Mouse (Mus musculus): ENCODE data around the gene Prr5l. TPM values are rescaled to one million over a fixed set of nuclear protein-coding genes. Genes with fewer than 3 reads are reported as not detected.

Gene Prr5l
- polyA plus RNA-seq, 1 experiment = 0.06 TPM

DNA sequence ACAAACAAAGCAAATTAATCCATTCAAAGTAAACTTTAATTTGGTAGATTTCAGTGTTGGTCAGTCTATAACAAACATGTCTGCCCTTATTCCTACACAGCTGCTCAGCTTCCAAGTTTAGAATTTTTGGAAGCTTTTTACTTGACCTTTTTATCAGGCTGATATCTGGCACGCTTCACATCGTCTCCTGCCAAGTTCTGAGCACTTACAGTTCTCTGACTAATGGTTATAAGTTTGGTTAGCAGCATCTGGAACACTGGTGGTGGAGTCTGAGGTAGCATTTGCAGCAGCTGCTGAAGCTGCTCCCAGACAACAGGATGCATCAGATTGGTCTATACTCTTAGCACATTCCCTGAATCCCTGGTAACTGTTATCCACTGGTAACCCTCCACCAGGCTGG is 1.5 kb upstream of the Prr5l start:
- Histone ChIP-seq H3K27me3 (ENCODE audit: control insufficient read depth, insufficient read depth, insufficient read length) (peaks cover 7% of the 10 kb centered on the region), H3ac (ENCODE audit: control insufficient read depth, insufficient read length) (no peak overlapping the region), H3K4me2 (ENCODE audit: low read depth) (no peak overlapping the region), H3K36me3 (ENCODE audit: control insufficient read depth, insufficient read depth) (no peaks in the 10 kb centered on the region), H3K79me2 (ENCODE audit: control insufficient read depth, insufficient read depth) (peaks cover 10% of the 10 kb centered on the region), H3K4me3 (no peak overlapping the region)
- TF ChIP-seq SRF (IDR thresholded peaks at IDR 0.05; ENCODE audit: control insufficient read depth, insufficient read length, low read depth) = no peak
- TF ChIP-seq MAX (IDR thresholded peaks at IDR 0.05; ENCODE audit: low read depth) = no peak
- TF ChIP-seq CEBPB (IDR thresholded peaks at IDR 0.05; ENCODE audit: insufficient read depth, poor library complexity, severe bottlenecking) = no peak
- TF ChIP-seq MYOG (IDR thresholded peaks at IDR 0.05; ENCODE audit: control insufficient read depth in 1 of 3, insufficient read depth in 1 of 3, insufficient read length in 2 of 3, low read depth in 2 of 3) = no peak
- TF ChIP-seq TCF3 (IDR thresholded peaks at IDR 0.05; ENCODE audit: insufficient read length, low read depth) = no peak
- TF ChIP-seq USF1 (IDR thresholded peaks at IDR 0.05; ENCODE audit: low read depth) = no peak
- no peak for TF ChIP-seq POLR2AphosphoS2 (IDR thresholded peaks at IDR 0.05; ENCODE audit: insufficient read length, low read depth)
- TF ChIP-seq TCF12 (IDR thresholded peaks at IDR 0.05; ENCODE audit: insufficient read depth, poor library complexity, severe bottlenecking) = no peak
- no peak for TF ChIP-seq MYOD1 (IDR thresholded peaks at IDR 0.05; ENCODE audit: control insufficient read depth in 1 of 3, insufficient read length in 2 of 3, low read depth in 2 of 3)
- TF ChIP-seq POLR2A (IDR thresholded peaks at IDR 0.05; ENCODE audit: insufficient read length, low read depth) = no peak
- no peak for TF ChIP-seq E2F4 (IDR thresholded peaks at IDR 0.05; ENCODE audit: insufficient read depth)
- TF ChIP-seq REST (IDR thresholded peaks at IDR 0.05; ENCODE audit: insufficient read depth, insufficient read length) = no peak

DNA sequence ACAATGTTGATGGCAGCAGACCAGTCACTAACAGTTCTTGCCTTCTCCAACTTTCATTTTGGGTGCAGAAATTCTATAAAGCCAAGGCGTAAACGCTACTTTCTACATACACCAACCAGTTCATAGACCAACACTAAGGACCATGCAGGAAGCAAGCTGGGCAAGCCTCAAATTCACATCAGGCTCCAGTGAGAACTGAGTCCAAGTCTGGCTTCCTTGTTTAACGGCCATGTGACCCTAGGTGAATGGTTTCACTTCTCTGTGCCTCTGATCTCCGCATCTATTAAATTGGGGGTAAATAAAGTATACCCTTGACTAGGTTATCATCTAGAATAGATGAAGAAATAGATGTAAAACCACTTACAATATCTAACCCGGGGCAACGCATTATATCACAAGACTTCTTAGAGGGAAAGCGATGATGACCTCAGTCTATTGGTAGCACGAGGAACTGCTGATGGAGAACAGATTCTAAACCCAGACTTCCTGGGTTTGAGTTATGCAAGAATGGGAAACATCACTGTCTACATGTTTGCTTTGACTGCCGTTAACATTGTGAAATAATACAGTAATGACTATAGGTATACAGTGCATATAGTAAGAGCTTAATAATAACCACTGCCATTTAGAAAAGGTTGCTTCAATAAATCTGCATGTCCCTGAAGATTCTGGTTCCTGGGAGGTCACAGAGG is 1.2 kb downstream of the Prr5l start:
- TF ChIP-seq REST (IDR thresholded peaks at IDR 0.05; ENCODE audit: insufficient read depth, insufficient read length) (no peak), SRF (IDR thresholded peaks at IDR 0.05; ENCODE audit: control insufficient read depth, insufficient read length, low read depth) (no peak), MYOD1 (IDR thresholded peaks at IDR 0.05; ENCODE audit: control insufficient read depth in 1 of 3, insufficient read length in 2 of 3, low read depth in 2 of 3) (no peak), CEBPB (IDR thresholded peaks at IDR 0.05; ENCODE audit: insufficient read depth, poor library complexity, severe bottlenecking) (no peak), POLR2AphosphoS2 (IDR thresholded peaks at IDR 0.05; ENCODE audit: insufficient read length, low read depth) (no peak), POLR2A (IDR thresholded peaks at IDR 0.05; ENCODE audit: insufficient read length, low read depth) (no peak), MYOG (IDR thresholded peaks at IDR 0.05; ENCODE audit: control insufficient read depth in 1 of 3, insufficient read depth in 1 of 3, insufficient read length in 2 of 3, low read depth in 2 of 3) (no peak), USF1 (IDR thresholded peaks at IDR 0.05; ENCODE audit: low read depth) (no peak), MAX (IDR thresholded peaks at IDR 0.05; ENCODE audit: low read depth) (no peak), TCF12 (IDR thresholded peaks at IDR 0.05; ENCODE audit: insufficient read depth, poor library complexity, severe bottlenecking) (no peak), TCF3 (IDR thresholded peaks at IDR 0.05; ENCODE audit: insufficient read length, low read depth) (no peak), E2F4 (IDR thresholded peaks at IDR 0.05; ENCODE audit: insufficient read depth) (no peak)
- no peak overlapping the region for H3K4me2 ChIP-seq (ENCODE audit: low read depth)
- peaks cover 25% of the 10 kb centered on the region for H3K27me3 ChIP-seq (ENCODE audit: control insufficient read depth, insufficient read depth, insufficient read length)

DNA sequence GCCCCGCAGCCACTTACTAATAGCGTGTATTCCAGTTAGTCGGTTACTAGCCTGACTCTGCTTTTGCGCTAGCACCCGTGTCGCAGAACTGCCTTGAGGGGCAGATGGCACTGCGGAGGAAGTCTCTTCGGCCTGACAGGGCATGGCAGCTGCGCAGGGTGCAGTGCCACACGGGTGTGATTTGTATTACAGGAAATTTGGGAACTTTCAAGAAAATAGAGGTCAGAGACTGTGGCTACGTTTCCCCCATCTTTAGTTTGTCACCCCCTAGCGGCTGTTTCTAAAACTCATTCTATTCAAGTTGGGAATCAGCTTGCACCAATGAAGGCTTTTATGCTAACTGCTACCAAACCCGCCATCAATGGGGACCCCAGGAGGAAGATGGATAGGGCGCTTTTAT is 11.6 kb downstream of the Prr5l start:
- no peak for TF ChIP-seq CEBPB (IDR thresholded peaks at IDR 0.05; ENCODE audit: insufficient read depth, poor library complexity, severe bottlenecking)
- no peak for TF ChIP-seq POLR2AphosphoS2 (IDR thresholded peaks at IDR 0.05; ENCODE audit: insufficient read length, low read depth)
- TF ChIP-seq MAX (IDR thresholded peaks at IDR 0.05; ENCODE audit: low read depth) = no peak
- no peak for TF ChIP-seq SRF (IDR thresholded peaks at IDR 0.05; ENCODE audit: control insufficient read depth, insufficient read length, low read depth)
- no peak for TF ChIP-seq USF1 (IDR thresholded peaks at IDR 0.05; ENCODE audit: low read depth)
- TF ChIP-seq MYOD1 (IDR thresholded peaks at IDR 0.05; ENCODE audit: control insufficient read depth in 1 of 3, insufficient read length in 2 of 3, low read depth in 2 of 3) = peak in 1 of 3 experiments; percentile 50
- no peak for TF ChIP-seq E2F4 (IDR thresholded peaks at IDR 0.05; ENCODE audit: insufficient read depth)
- no peaks in the 10 kb centered on the region for H3K79me2 ChIP-seq (ENCODE audit: control insufficient read depth, insufficient read depth)
- no peak overlapping the region for H3K4me3 ChIP-seq

More for the DNA sequence above, 1.2 kb downstream of the Prr5l start:
- no peak overlapping the region for H3K4me3 ChIP-seq
- no peak overlapping the region for H3ac ChIP-seq (ENCODE audit: control insufficient read depth, insufficient read length)
- H3K79me2 ChIP-seq (ENCODE audit: control insufficient read depth, insufficient read depth) = peaks cover 2% of the 10 kb centered on the region
- H3K36me3 ChIP-seq (ENCODE audit: control insufficient read depth, insufficient read depth) = no peaks in the 10 kb centered on the region

DNA sequence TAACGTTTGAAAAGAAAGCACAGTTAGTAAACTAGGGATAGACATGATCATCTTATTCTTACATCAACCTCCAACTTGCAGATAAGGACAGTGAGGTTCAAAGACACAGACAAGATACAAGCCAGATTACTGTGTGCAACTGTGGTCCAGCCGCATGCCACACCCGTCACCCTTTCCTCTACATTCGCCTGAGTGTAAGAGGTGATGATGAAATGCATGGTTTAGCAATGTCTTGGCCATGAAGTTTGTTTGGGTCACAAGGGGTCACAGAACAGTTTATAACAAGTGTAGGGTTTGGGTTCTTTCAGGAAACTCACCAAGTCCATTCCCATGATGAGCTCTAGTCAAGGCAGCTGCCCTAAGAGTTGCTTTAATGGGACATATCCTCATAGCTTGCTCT is 14.1 kb downstream of the Prr5l start:
- Histone ChIP-seq H3K79me2 (ENCODE audit: control insufficient read depth, insufficient read depth) (no peaks in the 10 kb centered on the region), H3ac (ENCODE audit: control insufficient read depth, insufficient read length) (no peak overlapping the region), H3K36me3 (ENCODE audit: control insufficient read depth, insufficient read depth) (no peaks in the 10 kb centered on the region), H3K4me3 (no peak overlapping the region), H3K27me3 (ENCODE audit: control insufficient read depth, insufficient read depth, insufficient read length) (no peaks in the 10 kb centered on the region), H3K4me2 (ENCODE audit: low read depth) (no peak overlapping the region)
- TF ChIP-seq MAX (IDR thresholded peaks at IDR 0.05; ENCODE audit: low read depth) (no peak), REST (IDR thresholded peaks at IDR 0.05; ENCODE audit: insufficient read depth, insufficient read length) (no peak), E2F4 (IDR thresholded peaks at IDR 0.05; ENCODE audit: insufficient read depth) (no peak), CEBPB (IDR thresholded peaks at IDR 0.05; ENCODE audit: insufficient read depth, poor library complexity, severe bottlenecking) (no peak), TCF12 (IDR thresholded peaks at IDR 0.05; ENCODE audit: insufficient read depth, poor library complexity, severe bottlenecking) (no peak), MYOD1 (IDR thresholded peaks at IDR 0.05; ENCODE audit: control insufficient read depth in 1 of 3, insufficient read length in 2 of 3, low read depth in 2 of 3) (no peak), POLR2AphosphoS2 (IDR thresholded peaks at IDR 0.05; ENCODE audit: insufficient read length, low read depth) (no peak), TCF3 (IDR thresholded peaks at IDR 0.05; ENCODE audit: insufficient read length, low read depth) (no peak), USF1 (IDR thresholded peaks at IDR 0.05; ENCODE audit: low read depth) (no peak), POLR2A (IDR thresholded peaks at IDR 0.05; ENCODE audit: insufficient read length, low read depth) (no peak), SRF (IDR thresholded peaks at IDR 0.05; ENCODE audit: control insufficient read depth, insufficient read length, low read depth) (no peak)

More for the DNA sequence above, 11.6 kb downstream of the Prr5l start:
- Histone ChIP-seq H3K4me2 (ENCODE audit: low read depth) (no peak overlapping the region), H3K36me3 (ENCODE audit: control insufficient read depth, insufficient read depth) (no peaks in the 10 kb centered on the region), H3ac (ENCODE audit: control insufficient read depth, insufficient read length) (no peak overlapping the region), H3K27me3 (ENCODE audit: control insufficient read depth, insufficient read depth, insufficient read length) (peaks cover 16% of the 10 kb centered on the region)
